Mouse (Mus musculus) CH12F3 (cell line): ENCODE measurements around the gene Slain2.
"Not testable (repeated sequence)": the region's sequence is repeated elsewhere in the genome, so short reads cannot be mapped to it uniquely, and the experiment has no call there.

Experiments used
- in situ Hi-C: fragments of 300-500 bp; cut with MboI; formaldehyde crosslinking; loops from 2 replicates; pipeline ENCODE4 v1.14.3; 2020; ENCODE audit warnings: low sequenced_read_pairs

Gene Slain2

GRCm38 (mm10) chr5:73006784-73007581 lies 92.9 kb downstream of the Slain2 start, which contains the start of gene Slc10a4:
Slc10a4 (plus strand) TSS chr5:73006883.
- in situ Hi-C loops, result no loop called here

GRCm38 (mm10) chr5:73007582-73007959 lies 93.5 kb downstream of the Slain2 start:
- in situ Hi-C loops, result no loop called here

DNA sequence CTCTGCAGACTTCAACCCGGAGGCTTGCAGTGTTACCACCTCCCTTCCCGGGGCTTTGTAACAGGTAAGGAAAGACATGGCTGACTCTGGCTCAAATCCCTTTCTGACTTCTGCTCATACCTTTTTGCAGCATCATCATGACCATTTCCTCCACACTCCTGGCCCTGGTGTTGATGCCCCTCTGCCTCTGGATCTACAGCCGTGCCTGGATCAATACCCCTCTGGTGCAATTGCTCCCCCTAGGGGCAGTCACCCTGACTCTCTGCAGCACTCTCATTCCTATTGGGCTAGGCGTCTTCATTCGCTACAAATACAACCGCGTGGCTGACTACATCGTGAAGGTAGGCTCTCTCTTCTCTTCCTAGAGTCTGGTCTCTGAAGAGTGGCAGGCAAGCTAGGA lies 94.1 kb downstream of the Slain2 start:
- in situ Hi-C loops, result not testable (repeated sequence)

GRCm38 (mm10) chr5:73011806-73012205 lies 97.7 kb downstream of the Slain2 start:
- in situ Hi-C loops, result not testable (repeated sequence)

DNA sequence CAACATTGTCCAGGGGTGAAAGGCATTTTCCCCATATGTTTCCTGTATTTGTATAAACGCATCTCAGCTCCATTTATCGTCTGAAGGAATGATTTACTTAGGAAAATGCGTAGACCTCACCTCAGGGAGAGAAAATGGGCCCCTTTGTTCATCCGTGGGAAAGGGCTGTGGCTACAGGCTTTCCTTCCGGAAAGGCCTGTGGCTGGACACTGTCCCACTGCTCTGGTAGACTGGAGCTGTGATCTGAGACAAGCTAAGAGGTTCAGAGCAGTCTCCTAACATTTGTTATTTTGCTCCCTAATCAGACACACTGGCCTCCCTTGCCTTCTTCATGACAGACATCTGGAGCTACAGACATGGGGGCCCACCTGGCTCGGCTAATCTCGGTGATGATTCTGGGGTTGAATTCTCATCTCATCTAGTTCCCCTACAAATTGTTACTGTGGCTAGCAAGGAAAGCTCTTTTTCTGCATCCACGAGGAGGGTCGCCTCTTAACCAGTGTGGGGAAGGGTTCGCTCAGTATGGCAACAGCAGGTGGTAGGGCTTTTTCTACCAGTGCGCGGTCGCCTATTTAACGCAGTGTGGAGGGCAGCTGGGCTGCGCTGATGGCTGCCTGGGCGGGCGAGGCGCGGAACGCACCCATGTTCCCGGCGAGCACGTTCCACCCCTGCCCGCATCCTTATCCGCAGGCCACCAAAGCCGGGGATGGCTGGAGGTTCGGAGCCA lies 98.9 kb downstream of the Slain2 start:
- in situ Hi-C loops, result not testable (repeated sequence)

DNA sequence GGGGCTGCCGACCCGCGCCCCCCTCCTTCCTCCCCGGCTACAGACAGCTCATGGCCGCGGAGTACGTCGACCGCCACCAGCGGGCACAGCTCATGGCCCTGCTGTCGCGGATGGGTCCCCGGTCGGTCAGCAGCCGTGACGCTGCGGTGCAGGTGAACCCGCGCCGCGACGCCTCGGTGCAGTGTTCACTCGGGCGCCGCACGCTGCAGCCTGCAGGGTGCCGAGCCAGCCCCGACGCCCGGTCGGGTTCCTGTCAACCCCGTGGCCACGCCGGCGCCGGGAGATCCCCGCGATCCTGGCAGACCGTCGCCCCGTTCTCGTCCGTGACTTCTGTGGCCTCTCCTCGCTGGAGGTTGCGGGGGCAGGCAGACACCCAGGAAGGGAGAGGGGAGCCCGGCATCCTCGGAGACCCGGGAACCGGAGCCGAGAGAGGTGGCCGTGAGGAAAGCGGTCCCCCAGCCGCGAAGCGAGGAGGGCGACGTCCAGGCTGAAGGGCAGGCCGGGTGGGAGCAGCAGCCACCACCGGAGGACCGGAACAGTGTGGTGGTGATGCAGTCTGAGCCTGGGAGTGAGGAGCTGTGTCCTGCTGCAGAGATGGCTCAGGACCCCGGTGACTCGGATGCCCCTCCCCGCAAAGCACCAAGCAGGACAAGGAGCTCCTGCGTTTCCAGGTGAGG lies 99.6 kb downstream of the Slain2 start:
- in situ Hi-C loops, result not testable (repeated sequence)

- in situ Hi-C loops, result no loop called here
Measured at GRCm38 (mm10) chr5:73014745-73015144, 100.6 kb downstream of the Slain2 start.

DNA sequence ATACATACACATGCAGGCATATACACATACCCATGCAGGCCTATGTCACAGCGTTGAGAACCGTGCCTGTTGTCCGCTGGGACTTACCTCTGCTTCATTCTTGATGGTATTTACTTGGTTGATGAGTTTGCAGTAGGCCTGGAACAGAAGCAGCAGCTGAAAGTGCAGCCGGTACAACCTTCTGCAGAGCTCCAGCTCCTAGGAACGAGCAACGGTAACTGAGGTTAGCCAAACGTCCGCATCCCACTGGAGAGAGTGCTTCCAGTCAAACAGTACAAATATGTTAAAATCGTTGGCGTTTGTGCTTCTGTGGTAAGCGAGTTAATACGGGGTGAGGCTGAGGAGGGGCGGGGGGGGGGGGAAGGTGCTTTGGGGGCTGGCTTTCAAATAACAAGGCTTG lies 109.7 kb downstream of the Slain2 start:
- in situ Hi-C loops, result no loop called here
